Mouse (Mus musculus): ENCODE measurements around the gene Prune1.

DNA sequence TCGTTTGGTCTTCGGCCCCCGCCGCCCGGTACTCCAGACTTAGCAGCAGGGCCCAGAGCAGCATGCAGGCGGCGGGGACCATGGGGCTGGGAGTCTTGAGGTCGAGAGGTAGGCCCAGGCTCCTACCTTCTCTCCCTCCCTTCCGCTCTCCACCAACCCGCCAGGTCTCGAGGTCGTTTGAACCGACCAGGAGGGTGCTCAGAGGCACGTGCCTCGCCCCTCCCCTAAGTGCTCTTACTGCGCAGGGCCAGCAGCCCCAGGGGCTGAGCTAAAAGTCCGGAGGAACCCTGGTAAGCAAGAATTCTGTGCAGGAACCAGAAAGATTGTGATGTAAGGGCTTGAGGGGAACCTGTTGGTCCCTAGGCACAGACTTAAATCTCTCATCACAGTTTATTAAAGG is 41.0 kb downstream of the Prune1 start:
- no peak for TF ChIP-seq POLR2A (IDR thresholded peaks at IDR 0.05; ENCODE audit: borderline replicate concordance, extremely low read depth, low read depth, low read length)
- no peak for TF ChIP-seq CTCF (IDR thresholded peaks at IDR 0.05; ENCODE audit: insufficient read depth, low read length)

Measured in lung, adult 2 months (tissue).